Comparison of ENCODE assay signal across 8 mouse cellular contexts in genomic region chr2:157471292-157471691, GRCm38 (mm10). TPM values are rescaled to one million over a fixed set of nuclear protein-coding genes. Genes with fewer than 3 reads are reported as not detected.
A peak's percentile ranks its signal among the peaks of the same experiment; 100 is the strongest.
DNase-seq lines count a peak whose midpoint lies in the region; ATAC-seq lines count a peak whose summit lies in the region.

No protein-coding gene starts in this region.

- H3K27me3 ChIP-seq in heart, embryonic 13.5 days (replicated peaks) = no peaks in the 10 kb centered on the region
- no peaks in the 10 kb centered on the region for H3K27me3 ChIP-seq in forebrain, embryonic 13.5 days
- no peaks in the 10 kb centered on the region for H3K27me3 ChIP-seq in liver, embryonic 13.5 days

- ATAC-seq in heart, embryonic 13.5 days (ENCODE audit: extremely low read depth, insufficient number of reproducible peaks, low FRiP score, low TSS enrichment) = no peak
- ATAC-seq in forebrain, embryonic 13.5 days = no peak
- no peak for ATAC-seq in liver, embryonic 13.5 days (ENCODE audit: low read depth)

- H3K4me3 ChIP-seq in heart, embryonic 13.5 days = no peak overlapping the region
- no peak overlapping the region for H3K4me3 ChIP-seq in forebrain, embryonic 13.5 days
- no peak overlapping the region for H3K4me3 ChIP-seq in liver, embryonic 13.5 days (replicated peaks)

- DNase-seq in heart, adult 9 months (ENCODE audit: low spot score in 2 of 2) = no peak
- DNase-seq in adipocyte (ENCODE audit: low spot score) = peak; percentile 94
- DNase-seq in liver, embryonic 13.5 days = no peak
- DNase-seq in frontal cortex, postnatal 25 days (ENCODE audit: low spot score in 2 of 2) = no peak
- DNase-seq in left cerebral cortex, postnatal 36 days (ENCODE audit: low spot score in 2 of 2) = no peak
- no peak for DNase-seq in kidney, postnatal 36 days

- H3K9ac ChIP-seq in heart, embryonic 13.5 days = peak overlapping the region; percentile 29; the same call in 1 of the 2 replicates
- H3K9ac ChIP-seq in forebrain, embryonic 13.5 days = peak overlapping the region; percentile 28
- no peak overlapping the region for H3K9ac ChIP-seq in liver, embryonic 13.5 days

- intact Hi-C loops in left cerebral cortex, postnatal 36 days (cut with DNase I) = no loop called here

- H3K27ac ChIP-seq in heart, embryonic 13.5 days (replicated peaks) = 0 out of 2 replicates have a peak overlapping the region, but pooled peaks have one; percentile 10
- peak overlapping the region; percentile 96 for H3K27ac ChIP-seq in forebrain, embryonic 13.5 days
- peak overlapping the region; percentile 3; the same call in 1 of the 2 replicates for H3K27ac ChIP-seq in liver, embryonic 13.5 days

- peaks cover 46% of the 10 kb centered on the region for H3K4me1 ChIP-seq in heart, embryonic 13.5 days
- peaks cover 62% of the 10 kb centered on the region for H3K4me1 ChIP-seq in forebrain, embryonic 13.5 days
- 0 out of 2 replicates have a peak, but pooled peaks cover 3% of the 10 kb centered on the region for H3K4me1 ChIP-seq in liver, embryonic 13.5 days (replicated peaks)

- no peaks in the 10 kb centered on the region for H3K9me3 ChIP-seq in heart, embryonic 13.5 days
- H3K9me3 ChIP-seq in forebrain, embryonic 13.5 days (replicated peaks) = no peaks in the 10 kb centered on the region
- H3K9me3 ChIP-seq in liver, embryonic 13.5 days (replicated peaks) = no peaks in the 10 kb centered on the region

- 73% methylated on average over 7 of the region's 7 CpGs for WGBS in heart, embryonic 13.5 days
- 77% methylated on average over 7 of the region's 7 CpGs for WGBS in forebrain, embryonic 13.5 days
- WGBS in liver, embryonic 13.5 days (ENCODE audit: insufficient replicate concordance) = 61% methylated on average over 7 of the region's 7 CpGs

- H3K4me2 ChIP-seq in heart, embryonic 13.5 days = no peak overlapping the region
- no peak overlapping the region for H3K4me2 ChIP-seq in forebrain, embryonic 13.5 days
- H3K4me2 ChIP-seq in liver, embryonic 13.5 days = no peak overlapping the region

- peaks cover 44% of the 10 kb centered on the region for H3K36me3 ChIP-seq in heart, embryonic 13.5 days
- H3K36me3 ChIP-seq in forebrain, embryonic 13.5 days (ENCODE audit: poor library complexity, severe bottlenecking) = peaks cover 57% of the 10 kb centered on the region
- no peaks in the 10 kb centered on the region for H3K36me3 ChIP-seq in liver, embryonic 13.5 days

RNA-seq across cellular contexts. Expression of gene Src, which starts 53.0 kb away (rescaled TPM):
- polyA plus RNA-seq in heart, embryonic 13.5 days (2015; fragmentation: Nextera tagmentation; extraction: Ambion mirVana) = 7.3 and 7.6 TPM in 2 replicates
- 28.9 and 35.1 TPM in 2 replicates for polyA plus RNA-seq in forebrain, embryonic 13.5 days (2015; fragmentation: Nextera tagmentation; extraction: Ambion mirVana)
- 2.0 TPM in 2 replicates for polyA plus RNA-seq in liver, embryonic 13.5 days (2015; fragmentation: Nextera tagmentation; extraction: Ambion mirVana)
- 100 to 1,000 TPM; 130 to 131 TPM for total RNA-seq in left cerebral cortex, postnatal 36 days (2021)

Comparison
In these comparisons a context has a peak if more than half of its experiments do, and no peak if none do; other contexts are left out.
1. H3K27ac ChIP-seq: peak in every context shown above with its lines; median percentile 96 in forebrain, embryonic 13.5 days; 10 in heart, embryonic 13.5 days; 3 in liver, embryonic 13.5 days.